Mouse (Mus musculus) embryonic stem cell, embryonic (primary cell): ENCODE measurements at regions not wholly inside any gene's neighbourhood (a gene's known extent, or its start where the extent isn't known, plus 50 kb on each side); places are given as distances from the start of the nearest gene placed in this dataset.

Experiments used
- CTCF ChIA-PET, 4 experiments: fragments of 300-600 bp in 2 of 4; fragments of 350-600 bp in 2 of 4; sonication (Branson Sonifier 250); formaldehyde crosslinking; loops; one replicate each; lab custom pipeline; 2022; ENCODE audit warnings: inconsistent platforms in 2 of 4; lab: Charles Lee
- POLR2A ChIA-PET, 4 experiments: fragments of 300-600 bp in 2 of 4; fragments of 350-600 bp in 2 of 4; sonication (Branson Sonifier 250); formaldehyde crosslinking; loops; one replicate each; lab custom pipeline; 2022; ENCODE audit warnings: antibody characterized with exemption in 4 of 4, inconsistent platforms in 1 of 4; lab: Charles Lee

DNA sequence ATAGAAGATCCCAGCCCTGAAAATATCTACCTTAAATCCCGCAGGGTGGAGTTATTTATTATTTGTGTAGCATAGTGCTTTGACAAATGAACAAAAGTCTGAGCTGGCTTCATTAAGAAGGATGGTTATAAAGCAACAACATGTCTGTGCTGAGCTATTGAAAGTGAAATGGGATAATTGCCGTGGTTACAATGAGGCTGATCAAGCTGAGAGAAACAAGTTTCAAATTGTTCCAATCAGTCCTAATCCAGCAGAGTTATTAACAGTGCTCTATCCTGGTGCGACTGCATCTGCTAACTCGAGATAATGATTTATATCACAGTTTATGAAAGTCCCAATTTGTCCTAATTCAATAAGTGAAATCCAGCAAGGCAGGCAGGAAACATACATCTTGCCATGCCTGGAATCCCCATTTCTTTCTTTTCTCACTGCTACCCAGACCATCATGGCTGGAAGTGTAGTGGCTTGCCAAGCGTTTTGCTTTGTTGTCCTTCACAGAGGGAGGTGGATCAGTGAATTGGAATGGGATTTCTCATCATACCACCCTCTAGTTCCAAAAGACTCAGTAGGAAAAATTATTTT is 787.2 kb downstream of the Tlr4 start:
- ChIA-PET POLR2A (no interaction called here), CTCF (interaction anchor here in 1 of 4 experiments (0.6 kb wide), 1 partner anchor 9 kb away, joined by 3 read pairs; no protein-coding TSS in a partner anchor)

- ChIA-PET POLR2A (no interaction called here), CTCF (no interaction called here)
Observed at GRCm38 (mm10) chr4:67626641-67627040, 799.3 kb downstream of the Tlr4 start.

GRCm38 (mm10) chr4:67646090-67646489 is 818.7 kb downstream of the Tlr4 start:
- POLR2A ChIA-PET: no interaction called here
- CTCF ChIA-PET: no interaction called here

DNA sequence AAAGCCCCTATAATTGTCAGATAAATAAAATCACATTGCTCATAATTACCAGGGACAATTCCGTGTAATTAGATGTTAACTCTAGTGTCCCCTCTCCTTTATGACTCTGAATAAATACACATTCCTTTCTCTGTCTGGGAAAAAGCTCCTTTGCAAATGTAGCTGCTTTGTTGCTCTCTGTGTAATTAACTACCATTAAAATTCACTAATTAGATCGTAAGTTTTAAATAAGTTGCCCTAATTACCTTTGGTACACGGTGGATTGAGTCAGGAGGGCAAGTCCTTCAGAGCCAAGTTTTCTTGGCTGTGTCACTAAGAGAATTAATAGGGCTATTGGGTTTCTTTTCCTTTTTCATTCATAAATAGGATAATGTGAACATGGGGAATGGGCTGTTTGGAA is 834.7 kb downstream of the Tlr4 start:
- ChIA-PET CTCF (no interaction called here), POLR2A (no interaction called here)

GRCm38 (mm10) chr4:67673961-67674360 is 846.6 kb downstream of the Tlr4 start:
- CTCF ChIA-PET: no interaction called here
- POLR2A ChIA-PET: no interaction called here

DNA sequence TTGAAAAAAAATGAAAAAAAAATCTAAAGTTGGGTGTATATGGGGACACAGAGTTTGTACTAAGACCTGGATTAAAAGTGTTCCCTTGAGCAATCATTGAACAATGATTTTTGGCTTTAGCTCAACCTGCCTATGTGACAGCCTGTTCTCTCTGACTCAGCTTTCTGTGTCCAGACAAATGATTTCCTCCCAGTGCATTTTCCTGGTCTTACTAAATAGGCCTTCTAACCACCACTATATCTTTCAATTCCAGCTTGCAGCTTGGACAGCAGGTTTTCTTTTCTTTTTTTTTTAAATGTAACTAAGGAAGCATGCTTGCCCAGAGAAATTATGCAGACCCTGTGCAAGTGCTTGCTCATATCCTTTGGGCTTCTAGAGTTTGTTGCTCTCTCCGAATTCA is 850.2 kb downstream of the Tlr4 start:
- ChIA-PET POLR2A (no interaction called here), CTCF (no interaction called here)

GRCm38 (mm10) chr4:67698438-67698837 is 871.1 kb downstream of the Tlr4 start:
- ChIA-PET CTCF (no interaction called here), POLR2A (no interaction called here)
